Mouse (Mus musculus): ENCODE results near the gene Prkca. TPM values are rescaled to one million over a fixed set of nuclear protein-coding genes. Genes with fewer than 3 reads are reported as not detected.

Prkca gene
- polyA plus RNA-seq, 1 experiment = 7.4 TPM

- Histone ChIP-seq H3K4me1 (ENCODE audit: control insufficient read depth, insufficient read depth, insufficient read length, low read length) (no peaks in the 10 kb centered on the region), H3K27ac (replicated peaks; ENCODE audit: low read depth, low read length) (no peak overlapping the region), H3K4me3 (ENCODE audit: insufficient read depth, low read depth, low read length) (no peak overlapping the region)
These were observed 333.3 kb downstream of the Prkca start for GRCm38 (mm10) chr11:108010465-108010864.

GRCm38 (mm10) chr11:107998891-107999290 lies 344.8 kb downstream of the Prkca start:
- H3K4me1 ChIP-seq (ENCODE audit: control insufficient read depth, insufficient read depth, insufficient read length, low read length) = no peaks in the 10 kb centered on the region
- no peak overlapping the region for H3K27ac ChIP-seq (replicated peaks; ENCODE audit: low read depth, low read length)
- H3K4me3 ChIP-seq (ENCODE audit: insufficient read depth, low read depth, low read length) = no peak overlapping the region

GRCm38 (mm10) chr11:107996896-107997670 lies 346.6 kb downstream of the Prkca start:
- no peaks in the 10 kb centered on the region for H3K4me1 ChIP-seq (ENCODE audit: control insufficient read depth, insufficient read depth, insufficient read length, low read length)
- H3K27ac ChIP-seq (replicated peaks; ENCODE audit: low read depth, low read length) = no peak overlapping the region
- H3K4me3 ChIP-seq (ENCODE audit: insufficient read depth, low read depth, low read length) = no peak overlapping the region

- H3K27ac ChIP-seq (replicated peaks; ENCODE audit: low read depth, low read length) = no peak overlapping the region
- H3K4me3 ChIP-seq (ENCODE audit: insufficient read depth, low read depth, low read length) = no peak overlapping the region
- H3K4me1 ChIP-seq (ENCODE audit: control insufficient read depth, insufficient read depth, insufficient read length, low read length) = no peaks in the 10 kb centered on the region
These were observed 349.2 kb downstream of the Prkca start for GRCm38 (mm10) chr11:107994487-107994886.

GRCm38 (mm10) chr11:107993792-107994191 lies 349.9 kb downstream of the Prkca start:
- no peak overlapping the region for H3K27ac ChIP-seq (replicated peaks; ENCODE audit: low read depth, low read length)
- no peak overlapping the region for H3K4me3 ChIP-seq (ENCODE audit: insufficient read depth, low read depth, low read length)
- H3K4me1 ChIP-seq (ENCODE audit: control insufficient read depth, insufficient read depth, insufficient read length, low read length) = no peaks in the 10 kb centered on the region

GRCm38 (mm10) chr11:107992500-107992899 lies 351.2 kb downstream of the Prkca start:
- no peaks in the 10 kb centered on the region for H3K4me1 ChIP-seq (ENCODE audit: control insufficient read depth, insufficient read depth, insufficient read length, low read length)
- no peak overlapping the region for H3K27ac ChIP-seq (replicated peaks; ENCODE audit: low read depth, low read length)
- H3K4me3 ChIP-seq (ENCODE audit: insufficient read depth, low read depth, low read length) = no peak overlapping the region

- Histone ChIP-seq H3K4me1 (ENCODE audit: control insufficient read depth, insufficient read depth, insufficient read length, low read length) (no peaks in the 10 kb centered on the region), H3K27ac (replicated peaks; ENCODE audit: low read depth, low read length) (no peak overlapping the region), H3K4me3 (ENCODE audit: insufficient read depth, low read depth, low read length) (no peak overlapping the region)
These were observed 351.7 kb downstream of the Prkca start for GRCm38 (mm10) chr11:107991990-107992389.

- no peak overlapping the region for H3K4me3 ChIP-seq (ENCODE audit: insufficient read depth, low read depth, low read length)
- no peak overlapping the region for H3K27ac ChIP-seq (replicated peaks; ENCODE audit: low read depth, low read length)
- H3K4me1 ChIP-seq (ENCODE audit: control insufficient read depth, insufficient read depth, insufficient read length, low read length) = no peaks in the 10 kb centered on the region
These were observed 354.5 kb downstream of the Prkca start for GRCm38 (mm10) chr11:107989241-107989640.

- Histone ChIP-seq H3K4me1 (ENCODE audit: control insufficient read depth, insufficient read depth, insufficient read length, low read length) (no peaks in the 10 kb centered on the region), H3K4me3 (ENCODE audit: insufficient read depth, low read depth, low read length) (no peak overlapping the region), H3K27ac (replicated peaks; ENCODE audit: low read depth, low read length) (no peak overlapping the region)
These were observed 357.8 kb downstream of the Prkca start for GRCm38 (mm10) chr11:107985941-107986340.

GRCm38 (mm10) chr11:107983883-107984282 lies 359.8 kb downstream of the Prkca start:
- H3K4me3 ChIP-seq (ENCODE audit: insufficient read depth, low read depth, low read length) = no peak overlapping the region
- no peaks in the 10 kb centered on the region for H3K4me1 ChIP-seq (ENCODE audit: control insufficient read depth, insufficient read depth, insufficient read length, low read length)
- no peak overlapping the region for H3K27ac ChIP-seq (replicated peaks; ENCODE audit: low read depth, low read length)

- Histone ChIP-seq H3K27ac (replicated peaks; ENCODE audit: low read depth, low read length) (no peak overlapping the region), H3K4me3 (ENCODE audit: insufficient read depth, low read depth, low read length) (no peak overlapping the region), H3K4me1 (ENCODE audit: control insufficient read depth, insufficient read depth, insufficient read length, low read length) (no peaks in the 10 kb centered on the region)
These were observed 360.5 kb downstream of the Prkca start for GRCm38 (mm10) chr11:107983224-107983623.

GRCm38 (mm10) chr11:107982225-107982896 lies 361.4 kb downstream of the Prkca start:
- no peaks in the 10 kb centered on the region for H3K4me1 ChIP-seq (ENCODE audit: control insufficient read depth, insufficient read depth, insufficient read length, low read length)

GRCm38 (mm10) chr11:107979497-107980174 lies 364.1 kb downstream of the Prkca start:
- no peak overlapping the region for H3K27ac ChIP-seq (replicated peaks; ENCODE audit: low read depth, low read length)
- H3K4me3 ChIP-seq (ENCODE audit: insufficient read depth, low read depth, low read length) = no peak overlapping the region
- no peaks in the 10 kb centered on the region for H3K4me1 ChIP-seq (ENCODE audit: control insufficient read depth, insufficient read depth, insufficient read length, low read length)

More at GRCm38 (mm10) chr11:107982225-107982896, 361.4 kb downstream of the Prkca start:
- H3K4me3 ChIP-seq (ENCODE audit: insufficient read depth, low read depth, low read length) = no peak overlapping the region
- no peak overlapping the region for H3K27ac ChIP-seq (replicated peaks; ENCODE audit: low read depth, low read length)

GRCm38 (mm10) chr11:107969943-107970342 lies 373.8 kb downstream of the Prkca start:
- Histone ChIP-seq H3K4me3 (ENCODE audit: insufficient read depth, low read depth, low read length) (no peak overlapping the region), H3K27ac (replicated peaks; ENCODE audit: low read depth, low read length) (no peak overlapping the region), H3K4me1 (ENCODE audit: control insufficient read depth, insufficient read depth, insufficient read length, low read length) (no peaks in the 10 kb centered on the region)

GRCm38 (mm10) chr11:107968147-107968546 lies 375.6 kb downstream of the Prkca start:
- no peaks in the 10 kb centered on the region for H3K4me1 ChIP-seq (ENCODE audit: control insufficient read depth, insufficient read depth, insufficient read length, low read length)
- no peak overlapping the region for H3K4me3 ChIP-seq (ENCODE audit: insufficient read depth, low read depth, low read length)
- H3K27ac ChIP-seq (replicated peaks; ENCODE audit: low read depth, low read length) = no peak overlapping the region

Data from brown adipose tissue, adult 24 weeks (tissue).